Mouse (Mus musculus): ENCODE results near the gene Rufy1. TPM values are rescaled to one million over a fixed set of nuclear protein-coding genes. Genes with fewer than 3 reads are reported as not detected.

Gene Rufy1
- total RNA-seq, 2 experiments from 2014 or later: 22.3 to 23.5 TPM

GRCm38 (mm10) chr11:50431134-50432068, 476 bp upstream of the Rufy1 start:
- DNase-seq (ENCODE audit: low spot score in 2 of 2): no peak

GRCm38 (mm10) chr11:50426056-50426455, 4.9 kb downstream of the Rufy1 start:
- no peak for DNase-seq (ENCODE audit: low spot score in 2 of 2)

GRCm38 (mm10) chr11:50421934-50422780, 8.8 kb downstream of the Rufy1 start:
- peak in 1 of 2 experiments; percentile 29 for DNase-seq (ENCODE audit: low spot score in 2 of 2)

DNA sequence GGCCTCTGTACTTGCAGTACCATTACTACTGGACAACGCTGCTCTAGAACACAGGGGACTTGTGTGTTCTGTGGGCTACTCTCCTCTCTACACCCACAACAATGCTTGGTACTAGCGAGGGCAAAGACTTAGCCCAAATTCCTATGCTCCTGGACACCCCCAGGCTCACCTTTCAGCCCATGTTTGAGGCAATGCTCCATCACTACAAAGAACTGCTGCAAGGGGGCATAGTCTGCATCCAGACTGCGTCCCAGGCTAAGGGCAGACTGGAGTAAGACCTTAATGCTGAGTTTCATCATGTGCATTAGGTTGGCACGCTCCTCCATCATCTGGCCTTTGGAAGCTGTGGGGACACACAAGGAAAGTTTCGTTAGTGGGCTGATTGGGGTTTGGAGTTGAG, 9.5 kb downstream of the Rufy1 start:
- DNase-seq (ENCODE audit: low spot score in 2 of 2): no peak

DNA sequence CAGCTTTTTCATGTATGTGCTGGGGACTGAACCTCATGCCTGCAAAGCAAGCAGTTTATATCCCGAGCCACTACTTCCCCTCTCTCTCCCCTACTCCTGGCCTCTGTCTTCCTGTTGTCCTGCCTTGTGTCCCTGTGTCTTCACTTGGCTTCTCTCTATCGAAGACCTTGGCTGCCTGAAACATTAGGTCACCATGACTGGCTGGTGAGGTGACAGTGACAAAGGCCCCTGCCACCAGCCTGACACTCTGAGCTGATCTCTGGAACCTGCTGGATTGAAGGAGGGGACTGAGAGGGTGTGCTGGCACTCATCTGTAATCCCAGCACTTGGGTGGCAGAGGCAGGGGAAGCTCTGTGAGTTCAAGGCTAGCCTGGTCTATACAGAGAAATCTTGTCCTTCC, 13.1 kb downstream of the Rufy1 start:
- no peak for DNase-seq (ENCODE audit: low spot score in 2 of 2)

GRCm38 (mm10) chr11:50415563-50416241, 15.2 kb downstream of the Rufy1 start:
- no peak for DNase-seq (ENCODE audit: low spot score in 2 of 2)

- DNase-seq (ENCODE audit: low spot score in 2 of 2): no peak
Measured at GRCm38 (mm10) chr11:50407235-50407634, 23.7 kb downstream of the Rufy1 start.

DNA sequence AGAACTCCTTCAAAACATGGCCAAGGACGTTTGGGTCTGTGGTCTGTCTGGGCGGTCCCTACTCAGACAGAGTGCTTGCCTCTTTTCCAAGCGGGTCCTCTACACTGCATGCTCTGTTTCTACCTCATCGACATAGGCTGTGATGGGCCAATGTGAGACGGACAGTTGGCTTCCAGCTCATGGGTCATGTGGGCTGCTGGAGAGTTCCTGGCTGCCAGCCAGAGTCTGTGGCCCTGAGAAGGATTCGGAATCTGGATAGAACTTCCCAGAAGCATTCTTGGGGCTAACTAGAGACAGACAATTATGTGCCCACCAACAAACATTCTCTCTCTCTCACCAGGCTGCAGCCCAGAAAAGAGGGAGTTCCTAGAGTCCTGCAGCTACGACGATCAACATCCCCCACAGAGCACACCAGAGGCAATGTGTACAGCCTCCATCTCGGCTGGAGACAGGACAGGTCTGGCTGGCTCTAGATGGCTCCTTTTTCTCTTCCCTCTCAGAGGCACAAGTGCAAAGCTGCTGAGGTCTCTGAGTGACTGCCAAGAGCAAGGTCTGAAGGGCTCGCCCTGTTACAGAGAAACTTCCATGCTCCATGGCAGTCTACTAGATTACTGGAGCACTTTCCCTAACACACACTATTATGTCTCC, 27.4 kb downstream of the Rufy1 start:
- no peak for DNase-seq (ENCODE audit: low spot score in 2 of 2)

GRCm38 (mm10) chr11:50402481-50402880, 28.4 kb downstream of the Rufy1 start:
- DNase-seq (ENCODE audit: low spot score in 2 of 2): no peak

DNA sequence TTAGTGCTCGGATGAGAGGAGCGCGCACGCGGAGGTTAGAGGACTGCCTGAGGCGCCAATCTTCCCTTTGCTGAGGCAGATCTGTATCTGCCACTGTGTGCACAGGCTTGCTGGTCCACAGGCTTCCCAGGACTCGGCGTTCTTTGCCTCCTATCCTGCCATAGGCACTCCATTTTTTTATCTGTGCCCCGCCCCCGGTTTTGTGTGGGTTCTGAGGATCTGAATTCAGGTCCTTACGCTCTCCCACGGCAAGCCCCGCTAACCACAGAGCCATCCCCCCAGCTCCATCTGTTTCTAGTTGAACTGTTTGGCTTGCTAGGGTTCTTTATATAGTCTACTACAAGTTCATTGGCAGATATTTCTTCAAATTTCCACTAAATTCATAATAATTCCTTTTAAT, 32.1 kb downstream of the Rufy1 start:
- no peak for DNase-seq (ENCODE audit: low spot score in 2 of 2)

GRCm38 (mm10) chr11:50397316-50397715, 33.6 kb downstream of the Rufy1 start:
- DNase-seq (ENCODE audit: low spot score in 2 of 2): no peak

GRCm38 (mm10) chr11:50396766-50397307, 34.1 kb downstream of the Rufy1 start:
- no peak for DNase-seq (ENCODE audit: low spot score in 2 of 2)

- no peak for DNase-seq (ENCODE audit: low spot score in 2 of 2)
Measured at GRCm38 (mm10) chr11:50394731-50395130, 36.2 kb downstream of the Rufy1 start.

- DNase-seq (ENCODE audit: low spot score in 2 of 2): no peak
Measured at GRCm38 (mm10) chr11:50393306-50393705, 37.6 kb downstream of the Rufy1 start.

- no peak for DNase-seq (ENCODE audit: low spot score in 2 of 2)
Measured at GRCm38 (mm10) chr11:50391272-50391960, 39.5 kb downstream of the Rufy1 start.

GRCm38 (mm10) chr11:50389616-50390015, 41.3 kb downstream of the Rufy1 start:
- no peak for DNase-seq (ENCODE audit: low spot score in 2 of 2)

DNA sequence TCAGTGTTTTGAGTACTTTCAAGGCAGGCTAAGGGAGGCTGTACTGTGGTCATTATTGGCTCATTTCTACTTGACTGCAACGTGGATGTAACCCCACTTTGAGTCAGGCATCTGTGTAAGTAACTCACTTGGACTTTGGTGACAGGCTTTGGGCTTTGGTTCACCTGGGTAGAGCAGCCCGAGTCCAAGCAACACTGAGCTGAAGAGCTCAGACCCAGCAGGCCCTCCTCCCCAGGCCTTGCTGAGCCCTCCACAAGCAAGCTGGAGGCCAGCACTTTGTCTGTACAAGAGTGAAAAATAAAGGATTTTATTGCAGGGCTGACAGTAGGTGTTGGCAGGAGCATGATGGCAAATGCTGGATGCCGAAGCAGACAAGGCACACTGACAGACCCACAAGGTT, 41.9 kb downstream of the Rufy1 start:
- DNase-seq (ENCODE audit: low spot score in 2 of 2): no peak

DNA sequence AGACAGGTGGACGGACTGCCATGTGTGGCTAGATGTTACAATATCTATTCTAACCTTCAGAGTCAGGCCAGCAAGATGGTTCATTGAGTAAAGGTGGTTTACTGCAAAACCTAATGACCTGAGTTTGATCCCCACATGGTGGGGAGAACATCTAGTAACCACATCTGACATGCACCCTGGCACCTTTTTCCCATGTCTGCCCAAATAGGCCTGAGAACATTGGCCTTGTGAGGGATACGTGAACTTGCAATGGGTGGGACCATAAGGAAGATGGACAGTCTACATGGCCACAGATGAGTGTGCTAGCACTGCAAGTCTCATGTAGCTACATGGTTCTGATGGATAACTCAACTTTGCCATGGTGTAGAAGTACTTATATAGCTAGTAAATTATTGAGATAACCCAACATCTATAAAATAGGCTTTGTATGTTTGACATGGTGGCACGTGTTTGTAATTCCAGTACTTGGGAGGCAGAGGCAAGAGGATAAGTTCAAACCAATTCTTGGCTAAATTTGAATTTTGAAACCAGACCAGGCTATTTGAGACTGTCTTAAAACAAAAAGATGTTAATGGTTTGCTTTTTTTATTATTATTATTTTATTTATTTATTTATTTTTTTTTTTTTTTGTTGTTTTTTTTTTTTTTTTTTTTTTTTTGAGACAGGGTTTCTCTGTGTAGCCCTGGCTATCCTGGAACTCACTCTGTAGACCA, 42.6 kb downstream of the Rufy1 start:
- DNase-seq (ENCODE audit: low spot score in 2 of 2): no peak

DNA sequence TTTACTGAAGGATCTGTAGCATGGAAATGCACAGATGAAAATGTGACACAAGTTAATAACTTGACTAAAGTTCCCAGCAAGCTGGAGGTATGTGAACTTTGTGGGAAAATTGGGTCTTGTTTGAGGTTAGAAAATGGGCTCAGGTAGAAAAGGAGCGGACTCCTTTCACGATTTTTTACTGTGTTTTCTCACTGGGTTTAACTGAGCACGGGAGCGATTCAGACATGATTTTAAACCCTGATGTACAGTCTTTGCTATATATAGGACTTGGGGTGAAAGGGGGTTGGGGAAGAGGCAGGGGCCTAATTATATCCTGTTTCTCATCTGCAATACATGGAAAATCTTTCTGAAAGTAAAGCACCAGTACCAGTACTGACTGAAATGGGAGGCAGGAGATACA, 43.2 kb downstream of the Rufy1 start:
- no peak for DNase-seq (ENCODE audit: low spot score in 2 of 2)
